Mouse (Mus musculus) intestine, embryonic 15.5 days (tissue): ENCODE results near the gene Spink8. TPM values are rescaled to one million over a fixed set of nuclear protein-coding genes. Genes with fewer than 3 reads are reported as not detected.
A peak's percentile ranks its signal among the peaks of the same experiment; 100 is the strongest.

Experiments used
- ATAC-seq: fragments of 200-750 bp; cut with Nextera tagmentation; 2 replicates; pipeline ENCODE4 v1.8.0; 2017; ENCODE audit warnings: moderate TSS enrichment, moderate library complexity
- H3K27ac ChIP-seq: fragments of 300-500 bp; sonication (generic); 2 replicates; pipeline ENCODE4 v1.5.1; 2015; ENCODE audit warnings: mild to moderate bottlenecking, inconsistent platforms
- H3K27me3 ChIP-seq: fragments of 300-500 bp; sonication (generic); replicated peaks from 2 replicates; pipeline ENCODE4 v1.6.1; 2015; ENCODE audit warnings: inconsistent platforms
- H3K36me3 ChIP-seq: fragments of 300-500 bp; sonication (generic); 2 replicates; pipeline ENCODE4 v1.6.1; 2015; ENCODE audit warnings: inconsistent platforms
- H3K4me1 ChIP-seq: fragments of 300-500 bp; sonication (generic); replicated peaks from 2 replicates; pipeline ENCODE4 v1.6.1; 2015; ENCODE audit warnings: inconsistent platforms
- H3K4me2 ChIP-seq: fragments of 300-500 bp; sonication (generic); replicated peaks from 2 replicates; pipeline ENCODE4 v1.6.1; 2015; ENCODE audit warnings: mild to moderate bottlenecking, inconsistent platforms
- H3K4me3 ChIP-seq: fragments of 300-500 bp; sonication (generic); replicated peaks from 2 replicates; pipeline ENCODE4 v1.5.1; 2015; ENCODE audit warnings: inconsistent platforms
- H3K9ac ChIP-seq: fragments of 300-500 bp; sonication (generic); 2 replicates; pipeline ENCODE4 v1.6.1; 2015; ENCODE audit warnings: inconsistent platforms
- H3K9me3 ChIP-seq: fragments of 300-500 bp; sonication (generic); 2 replicates; pipeline ENCODE4 v1.6.1; 2016; ENCODE audit warnings: inconsistent platforms
- WGBS: fragments of 180-500 bp; shearing (Covaris S2); methylation state at CpG from one replicate; pipeline ENCODE4 v1.1.7; 2015; 5-methylcytosine and 5-hydroxymethylcytosine counted together
- polyA plus RNA-seq: library from polyadenylated mRNA; unstranded; fragments of >200 nt; fragmentation: Nextera tagmentation; extraction: Ambion mirVana; gene quantifications from 2 replicates; pipeline ENCODE4 v1.2.1, GENCODE M21; 2015

Spink8 gene
- polyA plus RNA-seq, 1 experiment from 2014 or later: not detected

DNA sequence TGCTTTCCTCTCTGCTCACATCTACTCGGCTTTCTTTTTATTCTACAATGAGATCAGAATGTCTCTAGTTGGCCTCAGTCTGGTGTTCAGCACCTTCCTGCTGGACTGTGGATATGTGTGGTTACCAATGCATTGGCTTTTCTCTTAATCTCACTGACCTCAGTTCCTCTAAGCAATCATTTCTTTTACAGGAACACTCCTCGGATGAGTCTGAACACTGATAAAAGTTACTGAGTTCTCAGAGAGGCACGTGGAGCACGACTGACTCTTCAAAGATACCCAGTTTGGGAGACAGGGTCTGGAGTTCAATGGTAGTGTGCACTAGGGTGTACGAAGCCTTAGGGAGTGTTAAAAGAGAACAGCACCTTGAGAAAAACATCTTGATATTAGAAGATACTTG is 14.1 kb downstream of the Spink8 start:
- ATAC-seq: no peak
- H3K27me3 ChIP-seq: no peaks in the 10 kb centered on the region
- no peak overlapping the region for H3K4me2 ChIP-seq
- H3K9ac ChIP-seq: no peak overlapping the region
- no peaks in the 10 kb centered on the region for H3K4me1 ChIP-seq
- 71% methylated on average over 5 of the region's 5 CpGs for WGBS
- no peak overlapping the region for H3K4me3 ChIP-seq
- no peak overlapping the region for H3K27ac ChIP-seq
- H3K9me3 ChIP-seq: no peaks in the 10 kb centered on the region
- H3K36me3 ChIP-seq: no peaks in the 10 kb centered on the region

DNA sequence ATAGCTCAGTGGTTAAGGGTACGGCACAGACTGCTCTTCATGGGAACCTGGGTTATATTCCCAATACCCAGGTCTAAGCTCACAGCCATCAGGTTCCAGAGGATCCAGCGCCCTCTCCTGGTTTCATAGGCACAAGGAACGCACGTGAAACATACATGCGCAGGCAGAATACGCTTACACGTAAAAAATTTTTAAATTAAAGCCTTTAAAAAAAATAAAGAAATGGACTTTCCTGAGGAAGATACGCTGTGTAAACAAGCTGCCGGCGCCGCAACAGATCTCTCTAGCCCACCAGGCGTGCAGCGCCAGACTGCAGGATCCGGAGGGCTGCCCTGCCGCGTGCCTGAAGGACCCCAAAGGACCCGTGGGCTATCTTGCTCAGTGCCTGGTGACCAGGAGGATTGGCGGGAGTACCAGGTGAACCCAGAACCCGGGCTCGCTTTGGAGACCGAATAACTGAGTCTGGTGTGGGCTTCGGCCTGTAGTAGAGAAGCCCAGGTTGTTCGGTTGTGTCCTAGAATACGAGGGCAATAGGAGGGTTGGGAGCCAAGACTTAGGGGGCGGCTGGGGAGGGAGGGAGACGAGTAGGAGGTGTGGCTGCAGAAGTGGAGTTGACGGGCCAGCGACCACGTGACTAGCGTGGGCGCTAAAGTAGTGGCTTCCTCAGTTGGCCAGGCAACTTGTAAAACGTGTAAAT is 20.5 kb downstream of the Spink8 start, which contains the start of gene Nme6:
Gene Nme6 (plus strand): TSS at position 359 of the 697 bp plus-strand sequence.
- Histone ChIP-seq H3K27me3 (no peaks in the 10 kb centered on the region), H3K9me3 (no peaks in the 10 kb centered on the region), H3K4me3 (peak within 1 kb of the TSS; percentile 54), H3K4me2 (peak within 1 kb of the TSS; percentile 90), H3K36me3 (no peaks in the 10 kb centered on the region), H3K9ac (peak within 1 kb of the TSS; percentile 56), H3K27ac (peak within 1 kb of the TSS; percentile 61), H3K4me1 (peaks cover 4% of the 10 kb centered on the region)
- WGBS: under 1% methylated on average over 32 of the region's 32 CpGs
- peak; percentile 99 for ATAC-seq

DNA sequence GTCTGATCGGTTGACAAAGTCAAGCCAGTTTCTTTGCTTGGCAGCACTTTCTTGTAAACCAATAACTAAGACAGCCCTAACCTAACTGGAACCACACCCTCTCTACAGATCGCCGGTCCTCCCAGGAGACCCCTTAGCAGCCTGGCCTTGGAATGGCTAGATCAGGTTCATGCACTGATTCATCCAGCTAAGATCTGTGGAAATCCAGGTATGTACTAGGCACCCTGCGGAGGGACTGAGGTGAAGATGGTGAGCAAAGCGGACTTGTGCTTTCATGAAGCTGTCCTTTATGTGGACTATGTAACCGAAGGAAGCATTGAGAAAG is 21.0 kb downstream of the Spink8 start:
- Histone ChIP-seq H3K9me3 (no peaks in the 10 kb centered on the region), H3K4me2 (peak overlapping the region; percentile 90), H3K36me3 (no peaks in the 10 kb centered on the region), H3K4me1 (peaks cover 4% of the 10 kb centered on the region), H3K27me3 (no peaks in the 10 kb centered on the region), H3K4me3 (peak overlapping the region; percentile 54), H3K27ac (no peak overlapping the region), H3K9ac (peak overlapping the region; percentile 56)
- WGBS: 6% methylated on average over 6 of the region's 6 CpGs
- ATAC-seq: peak; percentile 65

DNA sequence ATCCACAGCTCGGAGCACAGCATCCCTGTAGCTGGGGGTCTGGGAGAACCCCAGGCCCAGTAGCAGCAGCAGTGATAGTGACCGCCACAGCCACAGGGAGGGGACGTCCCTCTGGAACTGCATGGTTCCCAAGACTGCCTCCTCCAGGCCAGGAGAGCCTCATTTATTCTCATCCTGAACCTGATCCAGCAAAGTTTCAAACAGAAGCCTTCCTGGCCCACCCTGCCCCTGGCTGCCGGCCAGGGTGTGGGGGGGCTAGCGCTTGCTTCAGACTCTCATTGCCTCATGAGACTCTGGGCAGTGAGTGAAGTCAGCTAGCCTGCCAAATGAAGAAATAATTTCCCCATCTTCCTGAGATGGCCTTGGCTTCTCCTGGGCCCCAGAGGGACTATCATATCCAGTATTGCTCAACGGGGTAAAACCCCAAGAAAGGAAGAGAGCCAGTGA is 37.3 kb downstream of the Spink8 start, which contains the start of gene Camp:
Gene Camp (minus strand): TSS at position 306 of the 447 bp plus-strand sequence.
- 59% methylated on average over 6 of the region's 6 CpGs for WGBS
- Histone ChIP-seq H3K27me3 (no peaks in the 10 kb centered on the region), H3K9ac (no peak within 1 kb of the TSS), H3K4me1 (peaks cover 4% of the 10 kb centered on the region; the same call in 1 of the 2 replicates), H3K27ac (no peak within 1 kb of the TSS), H3K9me3 (no peaks in the 10 kb centered on the region), H3K4me3 (no peak within 1 kb of the TSS), H3K36me3 (no peaks in the 10 kb centered on the region), H3K4me2 (no peak within 1 kb of the TSS)
- peak; percentile 67 for ATAC-seq

DNA sequence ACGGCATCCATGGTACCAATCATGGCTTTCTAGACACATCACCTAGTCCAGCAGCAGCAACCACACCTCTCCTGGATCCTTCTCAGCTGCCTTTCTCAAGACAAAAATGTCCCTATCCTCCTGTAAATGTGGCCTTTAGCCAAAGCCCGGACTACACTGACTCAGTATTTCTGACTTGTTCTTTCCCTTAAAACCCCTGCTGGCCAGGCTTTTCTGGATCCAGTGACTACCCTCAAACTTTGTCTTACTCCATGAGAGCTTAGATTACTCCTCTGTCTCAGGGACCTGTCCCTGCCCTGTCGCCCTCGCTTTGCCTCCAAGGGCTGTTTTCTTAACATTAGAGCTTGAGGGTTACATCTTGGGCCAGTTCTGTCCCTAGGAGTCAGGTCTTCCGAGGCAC is 38.0 kb downstream of the Spink8 start:
- 96% methylated on average over 5 of the region's 5 CpGs for WGBS
- ATAC-seq: no peak
- no peaks in the 10 kb centered on the region for H3K27me3 ChIP-seq
- H3K36me3 ChIP-seq: no peaks in the 10 kb centered on the region
- H3K9ac ChIP-seq: no peak overlapping the region
- no peak overlapping the region for H3K4me2 ChIP-seq
- peaks cover 4% of the 10 kb centered on the region; the same call in 1 of the 2 replicates for H3K4me1 ChIP-seq
- no peak overlapping the region for H3K27ac ChIP-seq
- H3K4me3 ChIP-seq: no peak overlapping the region
- H3K9me3 ChIP-seq: no peaks in the 10 kb centered on the region

DNA sequence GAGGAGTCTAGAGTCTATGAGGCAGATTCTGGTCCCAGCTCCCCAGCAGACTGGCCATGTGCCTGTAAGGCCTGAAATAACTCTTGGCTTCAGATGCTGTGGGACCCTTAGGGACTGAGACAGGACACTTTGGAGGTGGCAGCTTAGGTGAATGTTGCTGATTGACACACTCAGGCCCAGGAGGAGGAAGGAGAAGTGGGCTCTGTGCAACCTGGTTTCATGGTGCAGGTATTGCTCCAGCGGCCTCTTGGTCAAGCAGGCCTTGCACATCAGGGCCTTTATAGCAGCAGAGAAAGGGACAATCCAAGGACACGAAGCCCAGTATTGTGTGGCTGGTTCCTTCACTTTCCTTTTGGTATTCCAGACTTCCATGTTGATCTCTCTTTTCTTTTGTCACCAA is 42.3 kb downstream of the Spink8 start:
- Histone ChIP-seq H3K27ac (no peak overlapping the region), H3K4me3 (no peak overlapping the region), H3K4me2 (no peak overlapping the region), H3K9ac (no peak overlapping the region), H3K27me3 (no peaks in the 10 kb centered on the region), H3K36me3 (no peaks in the 10 kb centered on the region), H3K9me3 (no peaks in the 10 kb centered on the region), H3K4me1 (peaks cover under 1% of the 10 kb centered on the region; the same call in 1 of the 2 replicates)
- ATAC-seq: no peak
- WGBS: 88% methylated on average over 2 of the region's 2 CpGs

DNA sequence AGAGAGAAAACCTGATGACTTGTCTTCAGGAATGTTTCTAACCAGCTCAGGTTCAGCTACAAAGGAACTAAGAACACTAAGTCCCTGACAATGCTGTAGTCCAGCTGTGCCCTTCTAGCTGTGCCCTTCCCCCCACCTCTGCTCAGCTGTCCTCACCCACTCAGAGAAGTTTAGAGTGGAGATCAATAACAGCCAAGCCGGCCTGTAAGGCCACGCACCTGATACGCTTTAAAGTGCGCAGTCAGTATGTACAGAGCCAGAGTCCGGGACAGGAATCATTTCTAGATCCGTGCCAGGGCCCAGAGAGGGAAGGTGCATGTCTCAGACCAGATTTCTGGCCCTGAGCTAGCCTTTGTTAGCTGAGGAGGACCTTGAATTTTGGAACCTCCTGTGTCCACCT is 43.9 kb downstream of the Spink8 start:
- no peaks in the 10 kb centered on the region for H3K4me1 ChIP-seq
- H3K9me3 ChIP-seq: no peaks in the 10 kb centered on the region
- no peak overlapping the region for H3K4me3 ChIP-seq
- H3K27me3 ChIP-seq: no peaks in the 10 kb centered on the region
- 61% methylated on average over 6 of the region's 6 CpGs for WGBS
- H3K4me2 ChIP-seq: no peak overlapping the region
- 0 out of 2 replicates have a peak, but pooled peaks have one; percentile 41 for ATAC-seq
- no peak overlapping the region for H3K9ac ChIP-seq
- H3K27ac ChIP-seq: no peak overlapping the region
- H3K36me3 ChIP-seq: no peaks in the 10 kb centered on the region

DNA sequence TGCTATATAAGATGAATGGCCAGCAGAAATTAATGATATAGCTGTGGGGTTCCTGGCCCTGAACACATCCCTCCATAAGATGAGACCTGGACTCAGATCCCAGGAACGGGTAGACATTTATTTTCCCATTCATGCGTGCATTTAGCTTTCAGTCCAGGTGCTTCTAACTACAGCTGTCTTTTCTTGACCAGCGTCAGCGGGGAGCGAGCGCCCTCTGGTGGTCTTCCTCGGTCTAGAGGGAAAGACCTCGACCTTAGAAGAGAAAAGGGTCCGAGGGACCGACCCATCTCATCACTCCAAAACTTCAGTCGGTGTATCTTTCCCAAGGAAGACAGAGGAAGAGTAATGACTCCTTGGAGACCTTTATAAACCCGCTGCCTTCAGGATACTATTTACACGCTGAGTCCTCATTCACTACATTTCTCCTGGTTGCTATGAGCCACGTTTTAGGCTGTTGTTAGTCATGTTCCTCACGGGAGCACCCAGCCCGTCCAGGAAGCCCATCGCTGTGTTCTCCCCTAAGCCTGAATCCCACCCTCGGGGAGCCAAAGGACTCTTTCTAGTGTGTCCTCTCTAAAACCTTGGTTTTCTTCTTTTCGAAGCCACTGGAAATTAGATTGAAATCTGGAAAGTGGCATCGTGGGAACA is 50.4 kb downstream of the Spink8 start:
- Histone ChIP-seq H3K27me3 (no peaks in the 10 kb centered on the region), H3K4me3 (no peak overlapping the region), H3K27ac (no peak overlapping the region), H3K4me2 (peak overlapping the region; percentile 47), H3K36me3 (no peaks in the 10 kb centered on the region), H3K4me1 (no peaks in the 10 kb centered on the region; the same call in 1 of the 2 replicates), H3K9me3 (no peaks in the 10 kb centered on the region), H3K9ac (no peak overlapping the region)
- ATAC-seq: peak; percentile 84
- WGBS: 13% methylated on average over 20 of the region's 20 CpGs

DNA sequence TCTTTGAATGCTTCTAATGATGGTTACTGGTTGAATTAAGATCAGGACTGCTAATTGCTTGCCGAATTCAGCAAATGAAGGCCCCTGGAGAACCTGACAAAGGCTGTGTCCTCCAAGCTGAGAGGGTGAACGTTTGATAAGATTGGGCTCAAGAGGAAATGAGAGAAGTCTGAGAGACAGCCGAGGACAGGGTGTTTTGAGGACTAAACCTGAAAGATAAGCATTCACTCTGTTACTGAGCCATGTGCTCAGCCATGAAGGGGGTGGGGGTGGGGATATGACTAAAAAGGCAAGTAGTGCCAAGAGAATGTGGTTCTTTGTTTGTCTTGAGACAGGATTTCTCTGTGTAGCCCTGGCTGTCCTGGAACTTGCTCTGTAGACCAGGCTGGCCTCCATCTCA is 51.0 kb downstream of the Spink8 start:
- Histone ChIP-seq H3K9me3 (no peaks in the 10 kb centered on the region), H3K4me1 (no peaks in the 10 kb centered on the region; the same call in 1 of the 2 replicates), H3K27me3 (no peaks in the 10 kb centered on the region), H3K27ac (no peak overlapping the region), H3K9ac (no peak overlapping the region), H3K4me3 (no peak overlapping the region), H3K36me3 (no peaks in the 10 kb centered on the region), H3K4me2 (peak overlapping the region; percentile 47; the same call in 1 of the 2 replicates)
- no peak for ATAC-seq
- 49% methylated on average over 3 of the region's 3 CpGs for WGBS

DNA sequence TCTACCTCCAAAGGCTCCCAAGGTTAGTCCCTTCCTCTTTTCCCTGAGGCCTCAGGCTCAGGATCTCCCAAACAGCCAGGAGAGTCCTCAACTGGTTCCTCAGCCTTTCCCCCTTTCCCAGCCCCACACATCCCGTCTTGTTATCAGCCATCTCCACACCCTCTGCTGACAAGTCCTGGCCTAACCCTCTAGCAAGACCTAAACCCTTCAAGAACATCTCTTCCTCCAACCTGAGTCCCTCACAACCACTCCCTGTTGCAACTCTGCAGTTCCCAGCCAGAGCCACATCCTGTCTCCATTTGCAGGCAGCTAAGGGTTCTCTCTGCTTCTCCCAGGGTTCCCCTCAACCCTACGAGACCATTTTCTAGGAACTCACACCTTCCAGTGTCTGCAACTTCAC is 54.1 kb downstream of the Spink8 start:
- no peak for ATAC-seq
- WGBS: 60% methylated on average over 2 of the region's 2 CpGs
- no peak overlapping the region for H3K4me3 ChIP-seq
- no peaks in the 10 kb centered on the region for H3K9me3 ChIP-seq
- no peak overlapping the region for H3K27ac ChIP-seq
- H3K4me2 ChIP-seq: no peak overlapping the region
- H3K4me1 ChIP-seq: peaks cover 2% of the 10 kb centered on the region; the same call in 1 of the 2 replicates
- H3K36me3 ChIP-seq: no peaks in the 10 kb centered on the region
- H3K27me3 ChIP-seq: no peaks in the 10 kb centered on the region
- no peak overlapping the region for H3K9ac ChIP-seq

DNA sequence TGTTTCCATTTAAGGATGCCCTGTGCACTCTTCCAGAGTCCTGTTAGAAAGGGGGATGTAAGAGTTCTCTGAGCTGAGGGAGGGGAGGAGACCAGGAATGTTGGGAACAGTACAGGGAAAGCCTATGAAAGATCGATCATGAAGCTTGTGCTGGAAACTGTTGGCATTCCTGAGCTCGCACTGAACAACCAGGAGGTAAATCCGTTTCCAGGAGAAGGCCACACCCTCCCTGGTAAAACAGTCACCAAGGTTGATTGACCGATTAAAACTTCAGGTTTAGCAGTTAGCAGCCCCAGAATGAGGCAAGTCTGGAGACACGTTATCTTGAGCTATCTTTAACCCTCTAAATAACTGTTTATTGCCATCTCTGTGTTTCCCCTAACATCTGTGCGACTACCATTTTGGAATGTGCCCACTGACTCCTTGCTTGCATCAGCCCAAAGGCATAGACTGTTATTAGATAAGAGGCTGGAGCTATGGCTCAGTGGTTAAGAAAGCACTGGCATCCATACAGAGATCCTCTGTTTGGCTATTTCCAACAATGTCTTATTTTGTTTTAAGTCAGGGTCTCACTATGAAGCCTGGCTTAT is 59.0 kb downstream of the Spink8 start:
- no peaks in the 10 kb centered on the region for H3K27me3 ChIP-seq
- H3K4me3 ChIP-seq: no peak overlapping the region
- 22% methylated on average over 6 of the region's 6 CpGs for WGBS
- H3K27ac ChIP-seq: no peak overlapping the region
- H3K9ac ChIP-seq: no peak overlapping the region
- ATAC-seq: peak; percentile 19; the same call in 1 of the 2 replicates
- no peaks in the 10 kb centered on the region for H3K9me3 ChIP-seq
- peak overlapping the region; percentile 34 for H3K4me2 ChIP-seq
- H3K36me3 ChIP-seq: no peaks in the 10 kb centered on the region
- 0 out of 2 replicates have a peak, but pooled peaks cover 2% of the 10 kb centered on the region for H3K4me1 ChIP-seq
